Mouse (Mus musculus): ENCODE results near the gene Myh6. TPM values are rescaled to one million over a fixed set of nuclear protein-coding genes. Genes with fewer than 3 reads are reported as not detected.
A peak's percentile ranks its signal among the peaks of the same experiment; 100 is the strongest.
"Not testable (repeated sequence)": the region's sequence is repeated elsewhere in the genome, so short reads cannot be mapped to it uniquely, and the experiment has no call there.

The Myh6 gene
- total RNA-seq (2021): 100 to 1,000 TPM in 1 of 2 experiments, 10 to 100 TPM in 1; 90.4 to 107 TPM
- long read RNA-seq, experiment 1, partial matches to known transcripts: 0 of 3 reads
- long read RNA-seq, experiment 1, other reads (novel, unspliced or antisense): 3 of 3 reads
- long read RNA-seq, experiment 2, full-length matches to known transcripts: 6 of 6 reads
- long read RNA-seq, experiment 2, partial matches to known transcripts: 0 of 6 reads
- long read RNA-seq, experiment 2, other reads (novel, unspliced or antisense): 0 of 6 reads

- DNase-seq: no peak
Measured at GRCm38 (mm10) chr14:54966320-54966977, at the start of gene Myh6. Gene Myh6 (minus strand): TSS chr14:54966927.

GRCm38 (mm10) chr14:55015767-55016111, 49.0 kb upstream of the Myh6 start:
- no peak for DNase-seq

GRCm38 (mm10) chr14:55014991-55015766, 48.5 kb upstream of the Myh6 start, which contains the start of gene Ngdn:
Gene Ngdn (plus strand): TSS chr14:55015454.
- peak; percentile 94 for DNase-seq

- no peak for DNase-seq
Measured at GRCm38 (mm10) chr14:55014591-55014990, 47.9 kb upstream of the Myh6 start.

- no peak for DNase-seq
Measured at GRCm38 (mm10) chr14:55011116-55011515, 44.4 kb upstream of the Myh6 start.

GRCm38 (mm10) chr14:55008417-55008816, 41.7 kb upstream of the Myh6 start:
- no peak for DNase-seq

- no peak for DNase-seq
Measured at GRCm38 (mm10) chr14:55007120-55007908, 40.6 kb upstream of the Myh6 start.

- DNase-seq: no peak
Measured at GRCm38 (mm10) chr14:55006541-55006940, 39.8 kb upstream of the Myh6 start.

- no peak for DNase-seq
Measured at GRCm38 (mm10) chr14:55005967-55006366, 39.2 kb upstream of the Myh6 start.

- DNase-seq: no peak
Measured at GRCm38 (mm10) chr14:55005506-55005905, 38.8 kb upstream of the Myh6 start.

- DNase-seq: no peak
Measured at GRCm38 (mm10) chr14:55003878-55004855, 37.4 kb upstream of the Myh6 start.

- no peak for DNase-seq
Measured at GRCm38 (mm10) chr14:55002687-55003120, 36.0 kb upstream of the Myh6 start.

GRCm38 (mm10) chr14:55001938-55002686, 35.4 kb upstream of the Myh6 start:
- no peak for DNase-seq

- no peak for DNase-seq
Measured at GRCm38 (mm10) chr14:55001446-55001845, 34.7 kb upstream of the Myh6 start.

- DNase-seq: no peak
Measured at GRCm38 (mm10) chr14:55000814-55001213, 34.1 kb upstream of the Myh6 start.

- DNase-seq: not testable (repeated sequence)
Measured at GRCm38 (mm10) chr14:54999868-55000267, 33.1 kb upstream of the Myh6 start.

- DNase-seq: no peak
Measured at GRCm38 (mm10) chr14:54998680-54999079, 32.0 kb upstream of the Myh6 start.

GRCm38 (mm10) chr14:54997297-54997696, 30.6 kb upstream of the Myh6 start:
- no peak for DNase-seq

- DNase-seq: no peak
Measured at GRCm38 (mm10) chr14:54996793-54997192, 30.1 kb upstream of the Myh6 start.

GRCm38 (mm10) chr14:54995457-54996138, 28.9 kb upstream of the Myh6 start:
- DNase-seq: no peak

Measured in gastrocnemius, postnatal 10 days (tissue).